Mouse (Mus musculus) cortical plate, adult 2 months (tissue): ENCODE data around the gene Siae. TPM values are rescaled to one million over a fixed set of nuclear protein-coding genes. Genes with fewer than 3 reads are reported as not detected.

Experiments used
- H3K27ac ChIP-seq: fragments of 200-500 bp; 2 replicates; pipeline ENCODE4 v1.5.1; 2012; ENCODE audit warnings: low read length, control low read depth, inconsistent platforms; ENCODE audit not compliant: insufficient read depth
- H3K4me1 ChIP-seq: fragments of 200-500 bp; 2 replicates; pipeline ENCODE4 v1.6.1; 2011; ENCODE audit warnings: low read length; ENCODE audit not compliant: control insufficient read depth, insufficient read depth
- H3K4me3 ChIP-seq: fragments of 200-500 bp; 2 replicates; pipeline ENCODE4 v1.5.1; 2011; ENCODE audit warnings: mild to moderate bottlenecking, low read length, control low read depth; ENCODE audit not compliant: insufficient read depth
- CTCF ChIP-seq: fragments of 200-500 bp; IDR thresholded peaks from 2 replicates; pipeline ENCODE4 v1.5.1; 2011; ENCODE audit warnings: mild to moderate bottlenecking, control low read depth, low read length; ENCODE audit not compliant: insufficient read depth; ENCODE audit errors: extremely low read depth
- POLR2A ChIP-seq: fragments of 200-500 bp; IDR thresholded peaks from 2 replicates; pipeline ENCODE4 v1.6.1; 2011; ENCODE audit warnings: mild to moderate bottlenecking, low read length, control low read depth; ENCODE audit not compliant: insufficient read depth; ENCODE audit errors: extremely low read depth
- polyA plus RNA-seq: library from polyadenylated mRNA; depleted of rRNA; stranded (reverse); fragments of >200 nt; gene quantifications from 2 replicates; pipeline ENCODE4 v1.2.3, GENCODE M21; 2012

Gene Siae
- polyA plus RNA-seq, 1 experiment = 22.2 TPM

- Histone ChIP-seq H3K4me3 (no peak overlapping the region), H3K4me1 (peaks cover 10% of the 10 kb centered on the region), H3K27ac (peak overlapping the region; percentile 92)
- no peak for TF ChIP-seq POLR2A
- TF ChIP-seq CTCF = no peak
Measured at GRCm38 (mm10) chr9:37568605-37569214, 13.2 kb downstream of the Siae start.

- no peak overlapping the region for H3K27ac ChIP-seq
- peaks cover 10% of the 10 kb centered on the region for H3K4me1 ChIP-seq
- TF ChIP-seq POLR2A (no peak), CTCF (no peak)
Measured at GRCm38 (mm10) chr9:37569231-37569835, 13.8 kb downstream of the Siae start.

GRCm38 (mm10) chr9:37572204-37572876, 16.8 kb downstream of the Siae start:
- peak overlapping the region; percentile 59; the same call in 1 of the 2 replicates for H3K27ac ChIP-seq
- TF ChIP-seq POLR2A (no peak), CTCF (no peak)
- H3K4me1 ChIP-seq = peaks cover 14% of the 10 kb centered on the region
- H3K4me3 ChIP-seq = no peak overlapping the region

More at GRCm38 (mm10) chr9:37569231-37569835, 13.8 kb downstream of the Siae start:
- H3K4me3 ChIP-seq = no peak overlapping the region

GRCm38 (mm10) chr9:37576436-37576930, 21.0 kb downstream of the Siae start:
- H3K4me1 ChIP-seq = peaks cover 6% of the 10 kb centered on the region
- peak overlapping the region; percentile 57 for H3K27ac ChIP-seq
- TF ChIP-seq POLR2A (no peak), CTCF (no peak)
- no peak overlapping the region for H3K4me3 ChIP-seq

GRCm38 (mm10) chr9:37583594-37583993, 28.1 kb downstream of the Siae start:
- TF ChIP-seq POLR2A (no peak), CTCF (no peak)
- no peak overlapping the region for H3K4me3 ChIP-seq
- H3K4me1 ChIP-seq = no peaks in the 10 kb centered on the region; the same call in 1 of the 2 replicates

GRCm38 (mm10) chr9:37586718-37587117, 31.2 kb downstream of the Siae start:
- Histone ChIP-seq H3K4me3 (no peak overlapping the region), H3K4me1 (no peaks in the 10 kb centered on the region; the same call in 1 of the 2 replicates), H3K27ac (no peak overlapping the region)
- TF ChIP-seq CTCF (no peak), POLR2A (no peak)

More at GRCm38 (mm10) chr9:37583594-37583993, 28.1 kb downstream of the Siae start:
- no peak overlapping the region for H3K27ac ChIP-seq

- Histone ChIP-seq H3K4me3 (no peak overlapping the region), H3K27ac (no peak overlapping the region), H3K4me1 (no peaks in the 10 kb centered on the region; the same call in 1 of the 2 replicates)
- TF ChIP-seq POLR2A (no peak), CTCF (no peak)
Measured at GRCm38 (mm10) chr9:37590381-37590780, 34.9 kb downstream of the Siae start.

GRCm38 (mm10) chr9:37592025-37592424, 36.5 kb downstream of the Siae start:
- Histone ChIP-seq H3K4me1 (no peaks in the 10 kb centered on the region), H3K4me3 (no peak overlapping the region), H3K27ac (no peak overlapping the region)
- no peak for TF ChIP-seq CTCF
- TF ChIP-seq POLR2A = no peak

- Histone ChIP-seq H3K4me1 (no peaks in the 10 kb centered on the region), H3K4me3 (no peak overlapping the region), H3K27ac (no peak overlapping the region)
- TF ChIP-seq POLR2A = no peak
- no peak for TF ChIP-seq CTCF
Measured at GRCm38 (mm10) chr9:37592633-37593032, 37.1 kb downstream of the Siae start.

GRCm38 (mm10) chr9:37593690-37594089, 38.2 kb downstream of the Siae start:
- H3K27ac ChIP-seq = no peak overlapping the region
- TF ChIP-seq POLR2A = no peak
- TF ChIP-seq CTCF = no peak
- no peak overlapping the region for H3K4me3 ChIP-seq
- H3K4me1 ChIP-seq = no peaks in the 10 kb centered on the region
